Mouse (Mus musculus) layer of hippocampus, postnatal 25 days (tissue): ENCODE results near the gene Adamts17. TPM values are rescaled to one million over a fixed set of nuclear protein-coding genes. Genes with fewer than 3 reads are reported as not detected.

ENCODE experiments used
- DNase-seq, 2 experiments: peaks; one replicate each; pipeline ENCODE4 v3.0.0; 2022; ENCODE audit warnings: mixed read lengths in 2 of 2, low spot score in 1 of 2; ENCODE audit errors: extremely low spot score in 1 of 2
- total RNA-seq, 2 experiments: library from RNA; stranded (reverse); gene quantifications; 2 replicates each; pipeline ENCODE4 v1.2.3; 2021

The Adamts17 gene
- total RNA-seq, 2 experiments from 2014 or later = 20.7 to 29.2 TPM

DNA sequence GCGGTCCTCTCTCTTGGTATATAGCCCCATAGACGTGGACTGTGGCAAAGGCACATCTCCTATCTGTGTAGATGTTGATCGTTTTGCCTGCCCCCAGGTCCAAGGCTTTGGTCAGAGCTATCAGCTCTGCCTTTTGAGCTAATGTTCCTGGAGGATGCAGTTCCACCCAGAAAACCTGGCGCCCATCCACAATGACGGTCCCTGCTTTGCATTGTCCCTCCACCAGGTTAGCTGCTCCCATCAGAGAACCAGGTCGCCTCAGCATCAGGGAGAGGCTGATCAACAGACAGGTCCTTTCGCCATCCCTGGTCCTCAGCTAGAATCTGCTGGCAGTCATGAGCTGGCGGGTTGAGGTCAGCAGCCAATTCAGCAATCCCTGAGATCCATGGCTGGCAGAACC is 322.6 kb downstream of the Adamts17 start:
- no peak for DNase-seq

DNA sequence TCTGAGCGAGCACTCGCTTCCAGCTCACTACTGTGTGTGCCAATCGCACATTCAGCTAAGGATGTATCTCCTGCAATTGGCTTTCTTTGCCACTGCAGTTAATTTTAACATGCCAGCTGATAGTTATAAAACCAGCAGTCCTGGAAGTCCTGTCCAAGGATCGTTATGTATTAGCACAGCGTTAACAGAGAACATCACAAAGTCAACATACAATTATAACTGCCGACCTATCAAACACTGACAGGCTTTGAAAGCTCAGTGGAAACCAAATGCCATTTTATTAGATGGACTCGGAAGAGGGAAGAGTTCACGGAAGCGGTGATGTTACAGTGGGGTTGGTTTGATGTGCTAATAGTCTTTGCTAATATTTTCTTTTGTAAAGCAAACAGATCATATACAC is 328.8 kb downstream of the Adamts17 start:
- DNase-seq = no peak

DNA sequence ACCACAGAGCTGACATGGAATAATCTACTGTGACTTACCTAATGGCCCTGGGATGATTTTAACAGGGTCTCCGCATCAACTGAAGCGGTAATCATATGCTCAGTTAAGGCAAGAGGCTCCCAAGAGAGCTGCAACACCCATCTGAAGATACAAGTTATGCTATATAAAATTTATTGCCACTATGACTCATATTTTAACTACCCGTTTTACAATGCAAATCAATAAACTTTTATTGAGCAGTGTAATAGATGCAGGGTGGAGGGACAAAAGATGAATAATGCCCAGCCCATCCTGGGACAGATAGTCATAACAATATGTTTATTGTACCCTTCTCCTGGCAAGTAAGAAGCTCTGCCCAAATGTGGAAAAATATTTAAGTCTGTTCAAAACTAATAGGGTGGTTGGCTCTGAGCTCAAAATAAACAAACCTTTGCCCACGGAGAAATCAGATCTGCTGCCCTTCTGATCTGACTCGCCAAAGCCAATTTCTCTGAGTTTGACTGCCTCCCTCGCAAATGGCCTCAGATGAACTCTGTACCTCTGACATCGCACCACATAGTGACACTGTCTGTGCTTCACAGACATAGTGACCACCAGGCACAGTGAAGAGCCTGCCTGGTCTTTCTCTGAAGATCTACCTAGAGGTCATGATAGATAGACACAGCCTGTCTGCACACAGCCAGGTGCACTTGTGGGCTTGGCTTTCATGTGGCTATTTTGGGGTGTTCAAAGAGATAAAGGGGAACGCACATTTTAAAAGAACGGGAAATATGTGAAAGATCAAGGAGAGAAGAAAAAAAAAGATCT is 329.4 kb downstream of the Adamts17 start:
- no peak for DNase-seq

DNA sequence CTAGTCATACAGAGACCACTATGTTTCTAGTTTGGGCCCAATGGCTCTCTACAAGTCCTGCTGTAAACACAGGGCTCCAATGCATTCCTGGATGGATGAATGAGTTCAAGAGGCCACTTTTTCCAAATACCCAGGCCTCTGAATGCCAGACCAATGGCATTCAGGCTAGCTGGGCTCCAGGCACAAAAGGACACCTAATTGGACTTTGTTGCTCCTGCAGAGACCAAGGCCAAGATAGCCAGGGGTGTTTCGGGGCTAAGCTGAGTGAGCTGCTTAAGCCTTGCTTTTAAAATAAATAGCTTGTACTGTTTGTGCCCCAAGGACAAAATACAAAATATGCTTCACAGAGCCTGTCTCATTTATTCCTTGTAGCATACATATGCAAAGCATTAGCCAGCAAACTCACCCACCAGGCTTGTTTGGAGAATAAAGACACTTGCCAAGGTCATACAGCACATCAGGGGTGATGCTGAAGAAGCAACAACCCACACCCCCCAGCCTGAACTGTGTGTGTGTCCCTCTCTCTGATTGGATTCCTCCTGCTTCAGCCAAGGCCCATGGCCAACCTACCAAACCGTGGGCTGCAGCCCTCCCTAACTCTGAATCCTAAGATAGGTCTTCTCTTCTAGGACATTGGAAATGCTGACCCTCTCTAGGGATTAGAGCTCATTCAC is 334.1 kb downstream of the Adamts17 start:
- no peak for DNase-seq

DNA sequence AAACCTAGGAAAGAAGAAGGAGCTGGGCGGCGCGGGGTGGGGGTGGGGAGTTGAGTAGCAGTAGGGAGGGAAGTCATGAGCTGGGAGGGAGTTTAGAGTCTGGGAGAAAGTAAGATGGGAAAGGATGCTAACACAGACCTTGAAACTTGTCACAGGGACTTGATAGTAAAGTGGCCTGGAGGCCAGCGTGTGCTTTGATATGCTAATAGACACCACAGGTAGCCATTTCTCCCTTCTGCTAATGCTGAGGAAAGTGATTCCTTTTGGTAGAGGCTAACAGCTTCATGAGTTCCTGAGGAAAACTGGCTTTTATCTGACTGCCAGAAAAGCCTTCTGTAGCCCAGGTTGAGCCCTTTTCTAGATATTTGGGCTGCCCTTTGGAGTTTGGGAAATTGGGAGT is 344.3 kb downstream of the Adamts17 start:
- DNase-seq = no peak

DNA sequence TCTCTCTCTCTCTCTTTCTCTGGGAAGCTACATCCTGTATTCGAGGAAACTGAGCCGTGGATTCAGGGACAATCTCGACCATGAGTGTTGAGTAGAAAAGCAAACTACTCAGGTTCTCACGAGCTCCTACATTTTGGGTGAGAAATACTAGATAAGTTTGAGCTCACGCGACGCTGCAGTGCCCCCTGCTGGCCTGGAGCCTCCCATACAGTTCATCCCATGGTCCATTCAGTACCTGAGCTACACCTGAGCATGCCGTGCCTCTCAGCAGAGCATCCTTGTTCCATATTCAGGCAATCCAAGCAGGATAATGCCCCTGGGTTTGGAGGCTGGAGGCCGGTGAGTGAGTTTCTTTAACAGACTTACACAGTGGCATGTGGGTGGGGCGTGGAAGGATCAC is 359.9 kb downstream of the Adamts17 start:
- peak; percentile 55 to 79 for DNase-seq

Other genes starting within 250 kb of the Adamts17 start
- 10 to 100 TPM; 17.0 to 17.5 TPM for gene Asb7, start 150.1 kb upstream of the Adamts17 start, total RNA-seq
- gene Lins1, start 149.8 kb upstream of the Adamts17 start, total RNA-seq = 10 to 100 TPM in 1 of 2 experiments, 1 to 10 TPM in 1; 9.1 to 10.2 TPM
- gene Cers3, start 96.2 kb upstream of the Adamts17 start, total RNA-seq = under 1 TPM; 0.30 to 0.49 TPM